Mouse (Mus musculus) cerebellum, adult 18-20 months (tissue): ENCODE measurements around the gene Car15.

ENCODE experiments used
- DNase-seq, 2 experiments: peaks; one replicate each; pipeline ENCODE4 v3.0.0; 2021

The Car15 gene

DNA sequence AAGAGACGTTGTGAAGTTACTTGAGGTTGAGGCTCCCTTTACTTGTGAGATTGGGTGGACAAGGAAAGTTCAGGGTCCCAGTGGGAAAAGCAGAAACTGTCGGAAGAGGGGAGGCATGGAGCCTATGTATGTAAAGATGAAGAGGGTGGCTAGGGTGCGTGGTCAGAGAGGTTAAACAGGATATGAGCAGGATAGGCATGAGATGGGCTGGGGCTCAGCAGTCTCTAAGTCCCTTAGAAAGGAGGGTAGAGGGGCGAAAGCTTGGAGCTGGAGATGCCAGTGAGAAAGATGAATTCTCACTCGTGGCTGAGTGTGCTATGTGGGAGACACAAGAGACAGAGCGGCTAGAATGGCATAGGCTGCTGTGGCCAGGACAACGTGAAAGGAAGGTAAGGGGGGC, 5.3 kb downstream of the Car15 start, which contains the start of gene B830017H08Rik:
B830017H08Rik (plus strand) TSS at position 301 of the 400 bp plus-strand sequence.
- DNase-seq, result no peak

DNA sequence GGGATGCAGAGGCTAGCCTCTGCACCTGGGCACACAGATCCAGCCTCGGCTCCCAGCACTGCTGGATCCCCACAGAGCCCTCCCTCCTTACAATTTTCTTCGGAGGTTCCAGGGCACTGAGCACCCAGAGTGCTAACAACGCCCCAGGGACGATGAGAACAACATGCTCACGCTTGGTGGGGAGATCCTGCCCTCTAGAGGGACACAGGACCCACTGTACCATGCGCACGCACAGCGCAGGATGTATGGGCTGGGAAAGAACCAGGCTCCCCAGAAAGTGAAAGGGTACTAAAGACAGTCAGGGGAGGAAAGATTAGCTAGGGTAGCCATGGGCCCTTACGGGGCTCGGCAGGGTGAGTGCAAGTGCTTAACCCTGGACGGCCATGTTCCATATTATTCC, 6.4 kb downstream of the Car15 start:
- no peak for DNase-seq

DNA sequence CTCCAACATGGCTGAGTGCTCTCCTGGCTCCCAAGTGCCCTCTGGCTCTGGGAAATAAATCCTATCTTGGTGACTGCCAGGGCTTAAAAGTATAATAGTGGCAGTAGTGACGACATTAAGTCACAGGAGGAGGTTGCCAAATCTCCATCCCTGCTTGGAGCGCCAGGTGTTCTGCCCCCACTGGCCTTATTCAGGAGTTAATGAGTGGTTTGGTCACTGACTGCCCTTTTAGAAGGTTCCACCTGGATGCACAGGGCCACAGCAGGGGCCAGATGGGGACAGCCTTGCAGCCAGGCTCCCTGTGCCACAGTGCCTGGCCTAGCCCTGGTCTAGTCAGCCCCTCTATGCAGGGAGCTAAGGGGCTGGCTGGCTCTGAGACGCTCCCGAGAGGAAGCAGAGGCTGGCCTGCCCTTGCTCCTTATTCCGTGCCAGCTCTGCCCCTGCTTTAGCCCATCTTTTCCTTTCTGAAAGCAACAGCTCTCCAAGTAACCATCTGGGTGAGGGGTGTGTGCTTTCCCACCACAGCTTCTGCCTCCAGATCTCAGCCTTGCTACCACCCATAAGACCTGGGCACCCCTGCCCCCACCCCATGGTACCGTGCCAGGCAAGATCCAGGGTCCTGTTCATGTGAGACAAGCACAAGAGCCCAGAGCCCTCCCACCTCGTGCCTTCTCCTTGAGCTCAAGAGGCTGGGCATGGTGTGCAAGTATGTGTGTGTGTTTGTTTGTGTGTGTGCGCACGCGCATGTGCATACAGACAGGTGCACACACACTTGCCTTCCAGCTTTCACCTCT, 7.6 kb downstream of the Car15 start:
- DNase-seq, result no peak

DNA sequence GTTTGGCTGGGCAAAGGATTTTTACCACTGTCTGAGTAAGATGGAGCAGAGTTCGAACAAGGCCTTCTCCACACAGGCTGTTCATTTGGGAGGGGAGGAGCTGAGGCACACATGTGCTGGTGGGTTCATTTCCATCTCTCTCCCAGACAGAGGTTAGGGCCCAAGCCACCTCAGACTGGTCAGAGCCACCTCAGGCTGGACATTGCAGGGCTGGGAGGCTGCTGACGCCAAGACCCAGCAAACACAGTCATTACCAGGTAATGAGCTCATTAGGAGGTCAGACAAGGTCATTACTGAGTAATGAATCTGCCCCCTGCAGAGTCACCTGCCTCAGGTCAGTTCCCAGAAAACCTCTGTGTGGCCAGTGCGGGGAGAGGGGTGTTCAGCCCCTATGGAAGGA, 9.3 kb downstream of the Car15 start:
- no peak for DNase-seq

DNA sequence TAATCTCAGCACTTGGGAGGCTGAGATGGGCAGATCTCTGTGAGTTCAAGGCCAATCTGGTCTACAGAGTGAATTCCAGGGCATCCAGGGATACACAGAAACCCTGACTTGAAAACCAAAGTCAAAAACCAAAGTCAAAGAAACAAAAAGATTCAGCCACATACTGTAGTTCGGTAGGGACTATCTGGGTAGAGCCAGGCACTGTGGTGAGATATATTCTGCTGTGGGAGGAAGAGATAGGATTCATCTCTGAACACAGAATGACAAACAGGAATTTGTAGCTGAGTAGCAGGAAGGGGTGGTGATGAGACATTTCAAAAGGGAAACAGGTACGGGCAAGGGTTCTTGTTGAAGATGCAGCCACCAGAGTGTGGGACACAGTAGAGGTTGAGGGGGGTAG, 9.9 kb downstream of the Car15 start:
- DNase-seq, result no peak

DNA sequence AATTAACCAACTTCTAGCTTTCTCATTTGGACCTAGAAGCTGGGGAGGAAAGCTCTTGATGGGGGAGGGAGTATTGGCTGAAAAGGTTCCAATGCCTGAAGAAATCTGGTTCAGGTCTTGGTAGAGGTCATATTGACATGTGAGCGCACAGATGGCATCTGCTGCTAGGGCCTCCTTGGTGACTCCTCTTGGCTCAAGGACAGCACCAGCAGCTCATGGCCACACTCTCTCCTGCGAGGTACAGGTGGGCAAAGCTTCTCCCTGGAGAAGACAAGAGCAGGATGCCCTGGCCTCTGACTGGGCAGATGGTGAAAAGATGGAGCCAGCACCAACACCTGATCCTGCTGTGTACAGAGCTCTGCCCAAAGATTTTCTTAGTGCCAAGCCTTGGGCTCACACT, 11.7 kb downstream of the Car15 start:
- peak; percentile 67 to 80 for DNase-seq

DNA sequence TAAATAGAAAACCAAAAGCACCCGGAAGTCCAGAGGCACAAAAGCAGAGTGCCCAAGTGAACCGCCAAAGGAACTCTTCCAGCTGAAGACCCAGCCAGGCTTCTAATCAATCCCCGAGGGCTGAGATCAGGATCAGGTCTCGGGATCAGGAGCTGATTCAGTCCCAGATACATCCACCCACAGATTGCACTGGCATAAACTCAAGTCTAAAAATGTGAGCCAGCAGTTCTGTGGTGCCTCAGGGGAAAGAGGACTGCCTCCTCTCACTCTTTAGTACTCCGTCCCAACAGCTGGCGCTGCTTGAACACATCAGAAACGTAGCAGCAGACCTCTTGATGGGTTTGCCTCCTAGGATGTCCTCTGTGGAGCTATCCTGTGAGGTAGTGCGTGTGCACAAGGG, 21.6 kb downstream of the Car15 start:
- DNase-seq, result no peak

DNA sequence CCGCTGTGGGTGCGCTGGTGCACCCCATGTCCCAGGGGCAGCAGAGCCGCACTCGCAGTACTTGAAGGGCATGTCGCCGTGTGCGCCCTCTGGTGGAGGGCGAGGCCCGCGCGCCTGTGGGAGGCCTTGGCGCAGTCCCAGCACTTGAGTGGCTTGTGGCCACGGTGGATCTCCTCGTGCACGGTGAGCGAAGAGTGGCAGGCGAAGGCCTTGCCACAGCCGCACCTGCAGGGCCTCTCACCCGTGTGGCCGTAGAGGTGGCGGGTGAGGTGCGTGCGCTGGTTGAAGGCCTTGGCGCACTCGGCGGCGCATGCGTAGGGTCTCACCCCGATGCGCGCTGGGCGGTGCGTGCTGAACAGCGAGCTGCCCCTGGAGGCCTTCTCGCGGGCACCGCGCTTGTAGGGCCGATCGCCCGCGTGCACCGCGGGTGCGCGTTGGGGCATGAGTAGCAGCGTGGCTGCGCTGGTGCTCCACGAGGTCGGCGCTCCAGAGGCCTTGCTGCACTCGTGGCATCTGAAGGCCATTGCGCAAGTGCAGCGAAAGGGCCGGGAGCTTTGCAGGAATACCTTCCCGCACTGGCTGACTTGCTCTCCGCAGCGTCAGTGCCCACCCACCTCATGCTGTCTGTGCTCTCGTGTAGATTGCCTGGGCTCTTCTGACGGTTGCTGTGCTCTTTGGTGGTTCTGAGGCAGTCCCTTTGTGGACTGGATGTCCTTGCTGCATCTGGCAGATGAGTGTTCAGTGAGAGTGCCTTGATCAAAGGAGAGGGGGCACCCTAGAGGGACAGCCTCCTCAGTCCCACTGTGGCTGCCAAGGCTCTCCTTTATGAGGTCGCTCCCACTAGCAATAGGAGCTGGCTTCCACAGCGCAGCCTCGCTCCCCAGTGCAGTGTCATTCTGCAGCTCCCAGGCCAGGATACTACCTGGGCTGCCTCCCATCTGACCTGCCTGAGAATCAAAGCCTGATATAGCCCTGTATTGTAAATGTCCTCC, 22.5 kb downstream of the Car15 start:
- DNase-seq, result peak; percentile 39 to 75

DNA sequence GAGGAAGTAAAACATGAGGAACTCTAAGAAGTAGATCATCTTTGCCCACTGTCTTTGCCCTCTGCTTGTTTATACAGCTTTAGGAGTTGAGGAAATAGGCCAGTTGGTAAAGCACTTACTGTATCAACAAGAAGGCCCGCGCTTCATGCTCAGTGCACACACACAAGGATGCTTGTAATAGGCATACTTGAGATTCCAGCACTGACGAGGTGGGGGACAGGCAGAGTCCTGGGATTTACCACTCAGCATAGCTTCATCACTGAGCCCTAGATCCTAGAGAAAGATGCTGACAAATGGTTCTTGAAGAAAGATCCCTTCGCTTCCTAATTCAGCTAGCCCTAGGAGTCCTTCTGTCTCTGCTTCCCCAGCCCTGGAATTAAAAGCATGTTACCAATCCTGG, 25.0 kb downstream of the Car15 start:
- no peak for DNase-seq

DNA sequence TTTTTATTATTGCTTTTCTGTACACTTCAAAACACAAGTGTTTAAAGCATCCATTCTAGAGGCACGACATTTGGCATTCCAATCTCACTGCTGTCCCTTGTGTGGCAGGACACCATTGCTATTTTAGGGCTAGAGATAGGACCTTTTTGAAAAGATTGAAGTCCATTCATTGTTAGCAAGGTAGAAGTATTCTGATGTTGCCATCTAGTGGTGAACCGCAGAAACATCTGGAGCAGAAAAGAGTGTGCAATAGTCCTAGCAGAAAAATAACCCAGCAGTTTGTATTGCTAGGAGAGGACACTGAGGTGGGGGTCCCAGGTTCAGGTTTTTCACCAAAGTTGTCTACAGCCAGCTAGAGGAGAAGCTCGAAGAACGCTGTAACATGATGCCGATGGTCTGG, 26.0 kb downstream of the Car15 start:
- DNase-seq, result peak in 1 of 2 experiments; percentile 48

DNA sequence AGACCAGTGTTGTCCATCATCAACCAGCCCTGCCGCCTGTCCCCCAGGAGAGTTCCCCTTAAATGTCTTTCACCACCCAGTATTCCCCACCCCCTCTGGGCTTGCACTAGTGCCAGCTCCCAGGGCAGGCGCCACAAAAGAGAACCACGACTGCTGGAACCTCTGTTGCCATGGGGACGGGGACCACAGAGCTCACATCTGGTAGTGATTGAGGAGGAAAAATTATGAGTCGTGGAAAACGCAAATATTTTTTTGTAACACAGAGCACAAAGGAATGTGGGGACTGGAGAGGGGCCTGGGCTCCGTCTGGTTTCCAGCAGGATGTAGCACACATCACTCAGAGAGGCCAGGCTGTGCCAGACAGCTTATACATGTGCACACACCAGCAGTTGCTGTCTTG, 28.5 kb downstream of the Car15 start:
- no peak for DNase-seq

DNA sequence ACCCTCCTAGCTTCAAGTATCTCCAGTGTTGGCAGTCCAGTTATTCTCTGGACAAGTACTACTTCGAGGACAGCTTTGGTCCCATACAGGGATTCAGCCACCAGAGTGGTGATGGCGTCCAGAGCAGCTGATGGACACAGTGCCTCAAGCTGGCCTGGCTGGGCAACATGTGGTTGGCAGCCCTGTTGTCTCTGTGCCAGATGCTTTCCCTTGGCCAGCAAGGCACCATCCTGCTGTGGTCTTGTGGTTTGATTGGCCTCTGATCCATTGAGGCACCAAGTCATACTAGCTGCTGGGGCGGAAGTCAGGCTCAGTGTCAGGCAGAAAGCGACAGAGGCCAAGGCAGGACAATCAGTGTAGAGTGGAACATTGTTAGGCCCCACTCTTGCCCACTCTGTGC, 29.0 kb downstream of the Car15 start:
- DNase-seq, result no peak

DNA sequence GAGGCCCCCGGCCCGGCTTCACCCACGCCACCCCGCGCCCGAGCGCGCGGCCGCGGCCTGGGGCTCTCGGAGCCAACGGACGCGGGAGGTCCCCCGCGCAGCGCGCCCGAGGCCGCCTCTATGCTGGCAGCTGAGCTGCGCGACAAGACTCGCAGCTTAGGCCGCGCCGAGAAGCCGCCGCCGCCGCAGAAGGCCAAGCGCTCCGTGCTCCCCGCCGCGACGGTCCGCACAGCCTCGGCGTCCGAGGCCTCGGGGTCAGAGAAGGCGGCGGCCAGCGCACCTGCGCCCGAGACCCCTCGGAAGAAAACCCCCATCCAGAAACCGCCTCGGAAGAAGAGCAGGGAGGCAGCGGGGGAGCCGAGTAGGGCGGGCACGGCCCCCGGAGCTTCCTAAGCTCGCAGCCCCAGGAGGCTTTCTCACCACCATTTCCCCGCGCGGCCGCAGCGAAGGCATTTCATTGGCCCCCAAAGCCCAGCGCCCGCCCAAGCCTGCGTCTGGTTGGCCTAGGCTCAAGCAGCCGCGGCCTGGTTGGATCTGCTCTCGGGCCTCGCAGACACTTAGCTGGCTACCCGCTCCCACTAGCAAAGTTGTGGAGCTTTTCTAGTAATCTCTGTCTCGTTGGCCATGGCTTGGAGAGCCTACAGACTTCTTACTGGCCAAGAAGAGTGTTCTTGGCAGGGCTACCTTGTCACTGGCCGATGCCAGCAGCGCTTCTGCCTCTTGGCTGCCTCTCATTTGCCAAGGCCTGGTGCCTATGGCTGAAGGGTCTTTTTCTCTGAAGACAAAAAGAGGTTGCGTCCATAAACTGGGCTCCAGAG, 30.8 kb downstream of the Car15 start:
- DNase-seq, result peak; percentile 89 to 91

DNA sequence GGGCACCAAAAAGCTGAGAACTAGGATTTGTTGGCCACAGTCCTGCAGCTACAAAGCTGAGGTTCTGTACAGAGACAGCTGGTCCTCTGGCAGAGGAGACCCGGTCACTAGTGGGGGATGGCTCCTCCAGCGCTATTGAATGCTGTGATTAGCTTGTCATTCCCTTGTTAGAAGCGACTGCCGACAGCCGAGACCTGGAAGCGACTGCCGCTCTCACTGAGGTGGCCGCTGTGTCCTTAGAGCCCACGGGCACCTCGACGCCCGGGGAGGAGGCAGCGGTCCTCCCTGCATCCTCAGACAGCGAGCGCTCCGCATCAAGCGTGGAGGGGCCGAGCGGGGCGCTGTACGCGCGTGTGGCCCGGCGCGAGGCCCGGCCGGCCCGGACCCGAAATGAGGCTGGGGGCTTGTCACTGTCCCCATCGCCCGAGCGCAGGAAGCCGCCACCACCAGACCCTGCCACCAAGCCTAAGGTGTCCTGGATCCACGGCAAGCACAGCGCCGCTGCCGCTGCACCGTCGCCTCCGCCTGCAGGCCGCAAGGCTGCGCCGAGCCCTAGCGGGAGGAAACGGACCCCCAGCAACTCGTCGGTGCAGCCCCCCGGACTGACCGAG, 31.5 kb downstream of the Car15 start:
- DNase-seq, result no peak

DNA sequence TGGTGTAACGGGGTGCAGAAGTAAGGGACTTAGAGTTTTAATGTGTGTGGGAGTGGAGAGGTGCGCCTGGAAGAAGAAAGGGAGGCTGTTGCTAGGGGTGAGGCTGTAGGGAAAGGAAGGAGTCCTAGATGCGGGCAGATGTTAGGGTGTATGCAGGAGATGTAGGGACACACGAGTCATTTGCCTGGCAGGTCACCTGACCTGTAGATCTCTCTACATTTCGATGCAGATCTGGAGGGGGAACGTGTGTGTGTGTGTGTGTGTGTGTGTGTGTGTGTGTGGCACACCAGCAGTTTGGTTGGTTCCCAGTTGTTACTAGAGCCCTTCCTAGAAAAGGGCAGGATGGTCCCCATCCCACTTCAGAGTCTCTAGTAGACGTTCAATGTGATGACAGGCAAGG, 33.2 kb downstream of the Car15 start:
- no peak for DNase-seq

DNA sequence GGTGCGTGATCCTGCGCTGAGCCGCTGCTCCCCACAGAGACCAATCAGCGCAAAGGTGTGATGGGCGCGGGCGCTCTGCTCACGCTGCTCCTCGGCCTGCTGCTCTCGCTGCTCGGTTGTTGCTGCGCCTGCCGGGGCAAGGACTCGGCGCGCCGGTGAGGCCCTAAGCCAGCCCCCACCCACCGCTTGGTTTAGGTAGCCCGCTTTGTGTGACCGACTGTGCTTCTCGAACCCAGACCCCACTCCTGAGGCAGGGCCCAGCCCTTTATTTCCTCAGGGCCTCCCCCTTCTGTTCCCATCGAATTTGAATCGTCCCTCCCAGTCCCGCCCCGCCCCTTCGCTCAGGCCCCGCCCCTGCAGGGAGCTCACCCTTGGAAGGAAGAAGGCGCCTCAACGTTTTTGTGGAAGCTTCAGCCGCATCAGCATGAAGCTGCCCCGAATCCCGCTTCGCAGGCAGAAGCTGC, 33.7 kb downstream of the Car15 start:
- peak in 1 of 2 experiments; percentile 34 for DNase-seq

DNA sequence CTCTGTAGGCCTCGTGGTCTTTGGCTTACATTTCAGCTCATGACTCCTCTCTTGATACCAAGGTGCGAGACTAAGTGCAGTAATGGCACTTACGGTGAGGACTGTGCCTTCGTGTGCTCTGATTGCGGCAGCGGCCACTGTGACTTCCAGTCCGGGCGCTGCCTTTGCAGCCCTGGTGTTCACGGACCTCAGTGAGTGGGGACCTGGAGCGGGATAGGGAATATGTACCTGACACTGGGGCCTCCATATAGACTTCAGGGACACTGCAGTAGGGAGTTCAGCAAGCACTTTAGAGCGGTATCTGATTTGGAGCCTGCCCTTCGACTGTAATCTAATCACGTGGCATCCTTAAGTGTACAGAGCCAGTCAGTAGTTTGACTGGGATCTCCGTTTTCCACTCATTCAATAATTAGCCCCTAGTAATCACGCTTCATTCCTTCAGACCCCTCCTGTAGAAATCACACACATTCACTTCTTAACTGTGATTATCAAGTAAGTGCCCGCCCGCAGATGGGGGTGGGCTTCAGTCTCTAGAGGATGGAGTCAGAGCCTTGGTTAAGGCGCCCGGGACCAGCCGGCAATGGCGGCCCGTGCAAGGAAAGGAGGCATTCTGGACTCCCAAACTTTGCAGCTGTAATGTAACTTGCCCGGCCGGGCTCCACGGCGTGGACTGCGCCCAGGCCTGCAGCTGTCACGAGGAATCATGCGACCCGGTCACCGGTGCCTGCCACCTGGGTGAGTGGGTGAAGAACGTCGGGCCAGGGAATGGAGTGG, 34.3 kb downstream of the Car15 start:
- DNase-seq, result peak in 1 of 2 experiments; percentile 13

DNA sequence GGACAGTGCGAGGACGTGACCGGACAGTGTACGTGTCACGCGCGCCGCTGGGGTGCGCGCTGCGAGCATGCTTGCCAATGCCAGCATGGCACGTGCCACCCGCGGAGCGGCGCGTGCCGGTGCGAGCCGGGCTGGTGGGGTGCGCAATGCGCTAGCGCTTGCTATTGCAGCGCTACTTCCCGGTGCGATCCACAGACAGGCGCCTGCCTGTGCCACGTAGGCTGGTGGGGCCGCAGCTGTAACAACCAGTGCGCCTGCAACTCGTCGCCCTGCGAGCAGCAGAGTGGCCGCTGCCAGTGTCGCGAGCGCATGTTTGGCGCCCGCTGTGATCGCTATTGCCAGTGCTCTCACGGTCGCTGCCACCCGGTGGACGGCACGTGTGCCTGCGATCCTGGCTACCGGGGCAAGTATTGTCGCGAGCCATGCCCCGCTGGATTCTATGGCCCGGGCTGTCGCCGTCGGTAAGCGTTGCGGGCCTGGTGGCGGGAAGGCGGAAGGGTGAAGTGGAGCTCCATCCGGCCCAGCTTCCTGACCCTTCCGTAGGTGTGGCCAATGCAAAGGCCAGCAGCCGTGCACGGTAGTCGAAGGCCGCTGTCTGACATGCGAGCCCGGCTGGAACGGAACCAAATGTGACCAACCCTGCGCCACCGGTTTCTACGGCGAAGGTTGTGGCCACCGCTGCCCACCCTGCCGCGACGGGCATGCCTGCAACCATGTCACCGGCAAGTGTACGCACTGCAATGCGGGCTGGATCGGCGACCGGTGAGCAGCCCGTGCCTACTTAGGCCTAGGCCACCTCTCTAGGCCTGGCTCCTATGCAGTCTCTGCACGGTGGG, 35.1 kb downstream of the Car15 start:
- DNase-seq, result peak; percentile 25 to 54

DNA sequence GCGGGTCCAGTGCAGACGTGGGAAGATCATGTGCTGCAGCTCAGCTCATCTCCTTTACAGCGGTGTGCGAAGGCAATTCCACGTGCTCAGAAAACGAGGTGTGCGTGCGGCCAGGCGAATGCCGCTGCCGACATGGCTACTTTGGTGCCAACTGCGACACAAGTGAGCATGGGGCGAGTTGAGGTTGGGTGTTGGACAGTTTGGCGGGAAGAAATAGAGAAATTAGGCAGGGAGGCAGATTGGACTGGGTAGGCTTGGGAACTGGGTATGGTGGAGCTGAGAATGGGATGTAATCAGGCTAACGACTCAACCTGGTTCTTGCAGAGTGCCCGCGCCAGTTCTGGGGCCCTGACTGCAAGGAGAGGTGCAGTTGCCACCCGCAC, 35.7 kb downstream of the Car15 start:
- DNase-seq, result peak; percentile 16 to 17

DNA sequence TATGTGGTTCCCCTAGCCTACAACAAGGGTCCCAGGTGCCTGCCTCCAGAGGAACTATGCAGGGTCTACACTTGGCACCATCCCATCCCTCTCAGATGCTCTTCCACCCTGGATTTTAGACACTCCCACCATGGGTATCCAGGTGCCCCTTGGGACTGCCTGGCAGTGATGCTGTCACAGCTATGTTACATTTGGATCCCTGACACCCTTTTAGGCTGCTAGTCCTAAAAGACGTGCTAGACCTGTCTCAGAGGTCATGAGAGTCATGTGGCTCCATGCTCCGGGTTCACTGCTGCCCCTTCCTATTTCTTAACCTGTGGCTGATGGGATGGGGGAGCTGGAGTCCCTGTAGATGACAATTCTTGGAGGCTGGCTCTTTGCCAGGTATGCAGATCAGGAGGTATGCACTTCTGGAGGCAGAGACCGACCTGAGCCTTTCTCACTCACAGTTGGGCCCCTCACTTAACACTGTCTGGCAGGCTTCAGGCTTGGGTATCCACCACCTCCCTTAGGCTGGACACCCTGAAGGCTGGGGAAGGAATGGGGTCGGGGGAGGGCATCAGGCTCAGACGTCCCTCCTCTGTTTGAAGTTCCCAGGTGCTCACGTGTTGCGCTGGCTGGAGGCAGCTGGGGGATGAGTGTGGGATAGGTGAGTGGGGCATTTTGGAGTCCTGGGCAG, 36.2 kb downstream of the Car15 start:
- DNase-seq, result no peak
